Mouse (Mus musculus) megakaryocyte, embryonic 14.5 days (primary cell): ENCODE results near the gene Slc35c1.

Experiments
- FLI1 ChIP-seq: IDR thresholded peaks from 2 replicates; pipeline ENCODE4 v1.6.1; 2012; ENCODE audit warnings: low read length, inconsistent platforms, mixed read lengths
- GATA1 ChIP-seq: IDR thresholded peaks from 3 replicates; pipeline ENCODE4 v1.6.1; 2012; ENCODE audit warnings: mixed read lengths, low read length, inconsistent platforms, borderline replicate concordance

- TF ChIP-seq GATA1, result no peak
- no peak for TF ChIP-seq FLI1
These were observed 55.6 kb downstream of the Slc35c1 start for GRCm38 (mm10) chr2:92404737-92405136.
